ENCODE assay signal across 11 mouse cellular contexts in the genomic region with DNA sequence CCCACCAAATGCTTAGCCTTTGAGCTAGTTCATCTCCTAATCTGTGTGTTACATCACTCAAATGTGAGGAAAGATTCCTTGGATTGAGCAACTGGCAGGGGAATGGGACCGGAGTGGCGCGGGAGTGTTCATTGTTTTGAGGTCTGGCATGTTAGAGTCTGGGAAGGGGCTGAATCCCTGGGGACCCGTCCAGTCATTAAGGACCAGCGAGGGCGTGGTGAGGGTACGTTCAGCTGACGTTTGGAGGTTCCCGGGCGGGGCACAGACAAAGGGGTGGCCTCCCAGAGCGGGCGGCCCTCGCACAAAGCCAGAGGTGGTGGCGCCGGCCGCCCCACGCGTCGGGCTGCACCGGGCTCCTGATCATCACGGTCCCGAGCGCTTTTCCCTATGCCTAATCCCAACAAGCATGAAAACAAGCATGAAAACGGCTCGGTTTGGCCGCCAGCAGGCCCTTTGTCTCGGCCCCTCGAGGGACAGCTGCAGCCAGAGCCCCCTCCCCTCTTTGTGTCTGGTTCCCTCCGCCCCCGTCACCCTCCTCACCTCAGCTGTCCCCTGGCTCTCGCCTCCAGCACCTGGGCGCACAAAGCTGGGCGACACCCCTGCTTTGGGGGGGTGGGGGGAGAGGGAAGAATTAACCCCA. TPM values are rescaled to one million over a fixed set of nuclear protein-coding genes. Genes with fewer than 3 reads are reported as not detected.
DNase-seq lines count a peak whose midpoint lies in the region; ATAC-seq lines count a peak whose summit lies in the region.
"Had no signal": no experiment of that assay in that cellular context is flagged by ENCODE, and none has a peak within 500 bp of the region (broad histone marks: within the 10 kb centered on the region; RNA-seq: fewer than 3 reads in every experiment).

No protein-coding gene starts in this region.

- H3K9ac ChIP-seq in intestine, embryonic 14.5 days (ENCODE audit: low read length), result peak overlapping the region; percentile 42
- H3K9ac ChIP-seq in neural tube, embryonic 11.5 days (ENCODE audit: low read length), result peak overlapping the region; percentile 78

- H3K4me3 ChIP-seq in embryonic facial prominence, embryonic 10.5 days, result peak overlapping the region; percentile 57
- H3K4me3 ChIP-seq in intestine, embryonic 14.5 days (ENCODE audit: low read depth, low read length), result peak overlapping the region; percentile 32
- H3K4me3 ChIP-seq in neural tube, embryonic 11.5 days (ENCODE audit: low read depth, low read length), result peak overlapping the region; percentile 23
- H3K4me3 ChIP-seq: erythroblast, embryonic 14.5 days had no signal

- under 1% methylated on average over 33 of the region's 33 CpGs for WGBS in embryonic facial prominence, embryonic 10.5 days
- 3% methylated on average over 31 of the region's 33 CpGs for WGBS in intestine, embryonic 14.5 days
- WGBS in neural tube, embryonic 11.5 days, result 1% methylated on average over 33 of the region's 33 CpGs

- DNase-seq in kidney, postnatal 10 days, result peak; percentile 28
- DNase-seq in kidney, adult 11 months, result no peak
- peak; percentile 73 for DNase-seq in embryonic facial prominence, embryonic 10.5 days (ENCODE audit: low spot score)
- peak; percentile 65 for DNase-seq in intestine, embryonic 14.5 days (ENCODE audit: low spot score)
- peak; percentile 85 for DNase-seq in neural tube, embryonic 11.5 days (ENCODE audit: low spot score)
- DNase-seq in left cerebral cortex, postnatal 14 days (ENCODE audit: low spot score in 2 of 2), result no peak
- DNase-seq in left cerebral cortex, adult 9 months (ENCODE audit: low spot score in 2 of 2), result no peak

- H3K4me2 ChIP-seq in intestine, embryonic 14.5 days (ENCODE audit: low read length), result peak overlapping the region; percentile 61
- peak overlapping the region; percentile 57 for H3K4me2 ChIP-seq in neural tube, embryonic 11.5 days (ENCODE audit: low read depth)

- ATAC-seq in intestine, embryonic 14.5 days (replicated peaks; ENCODE audit: low FRiP score, low TSS enrichment, low read depth), result peak; percentile 60; the same call in 1 of the 2 replicates
- ATAC-seq in neural tube, embryonic 11.5 days (ENCODE audit: insufficient read depth, low FRiP score, low TSS enrichment), result peak; percentile 89
- ATAC-seq in inflammation-experienced regulatory T-cells, adult 6 months, result no peak
- ATAC-seq: Patski had no signal

- no peaks in the 10 kb centered on the region for H3K36me3 ChIP-seq in embryonic facial prominence, embryonic 10.5 days (replicated peaks)
- no peaks in the 10 kb centered on the region for H3K36me3 ChIP-seq in intestine, embryonic 14.5 days (ENCODE audit: control insufficient read depth, insufficient read depth, low read length)
- no peaks in the 10 kb centered on the region for H3K36me3 ChIP-seq in neural tube, embryonic 11.5 days (ENCODE audit: control insufficient read depth, insufficient read depth, low read length)

- H3K27me3 ChIP-seq in embryonic facial prominence, embryonic 10.5 days (replicated peaks; ENCODE audit: low read depth, poor library complexity, severe bottlenecking), result peaks cover 66% of the 10 kb centered on the region
- peaks cover 17% of the 10 kb centered on the region for H3K27me3 ChIP-seq in intestine, embryonic 14.5 days (replicated peaks; ENCODE audit: control insufficient read depth, insufficient read depth, low read length)
- H3K27me3 ChIP-seq in neural tube, embryonic 11.5 days (ENCODE audit: control insufficient read depth, insufficient read depth, low read length), result no peaks in the 10 kb centered on the region

- 0 out of 2 replicates have a peak, but pooled peaks cover 3% of the 10 kb centered on the region for H3K9me3 ChIP-seq in embryonic facial prominence, embryonic 10.5 days
- H3K9me3 ChIP-seq in intestine, embryonic 14.5 days (ENCODE audit: control insufficient read depth, low read length), result no peaks in the 10 kb centered on the region
- H3K9me3 ChIP-seq in neural tube, embryonic 11.5 days (ENCODE audit: control insufficient read depth, low read length), result no peaks in the 10 kb centered on the region

- intact Hi-C loops in left cerebral cortex, postnatal 14 days (cut with DNase I), result no loop called here

- H3K27ac ChIP-seq in embryonic facial prominence, embryonic 10.5 days (replicated peaks), result peak overlapping the region; percentile 90
- H3K27ac ChIP-seq in intestine, embryonic 14.5 days (ENCODE audit: low read depth), result no peak overlapping the region
- peak overlapping the region; percentile 85 for H3K27ac ChIP-seq in neural tube, embryonic 11.5 days (ENCODE audit: low read depth, low read length)

- H3K4me1 ChIP-seq in embryonic facial prominence, embryonic 10.5 days, result peaks cover 17% of the 10 kb centered on the region
- H3K4me1 ChIP-seq in intestine, embryonic 14.5 days (replicated peaks; ENCODE audit: control insufficient read depth, insufficient read depth, low read length), result peaks cover 6% of the 10 kb centered on the region; the same call in 1 of the 2 replicates
- peaks cover 13% of the 10 kb centered on the region for H3K4me1 ChIP-seq in neural tube, embryonic 11.5 days (ENCODE audit: control insufficient read depth, insufficient read depth, low read length)

RNA-seq across cellular contexts. Expression of gene 5730409E04Rik, which starts 10.2 kb away (rescaled TPM):
- 1.6 and 1.7 TPM in 2 replicates for polyA plus RNA-seq in embryonic facial prominence, embryonic 10.5 days (2016; fragmentation: Nextera tagmentation; extraction: Ambion mirVana)
- 2.6 and 3.4 TPM in 2 replicates for polyA plus RNA-seq in intestine, embryonic 14.5 days (2014; fragmentation: Nextera tagmentation; extraction: Ambion mirVana)
- 1.8 and 1.9 TPM in 2 replicates for polyA plus RNA-seq in neural tube, embryonic 11.5 days (2014; fragmentation: Nextera tagmentation; extraction: Ambion mirVana)
- total RNA-seq in left cerebral cortex, postnatal 14 days (2021), result 10 to 100 TPM; 86.1 to 89.8 TPM
- under 1 TPM; 0.51 to 0.66 (median 0.58) TPM for polyA plus RNA-seq in inflammation-experienced regulatory T-cells, adult 6 months (2017; shearing (Covaris generic))
- total RNA-seq: neutrophil, adult 5-6 weeks had no signal
- polyA plus RNA-seq: erythroblast, embryonic 14.5 days had no signal

RNA-seq across cellular contexts. Expression of gene Psmb2, which starts 57.6 kb away (rescaled TPM):
- polyA plus RNA-seq in embryonic facial prominence, embryonic 10.5 days (2016; fragmentation: Nextera tagmentation; extraction: Ambion mirVana), result 587 and 594 TPM in 2 replicates
- 522 and 542 TPM in 2 replicates for polyA plus RNA-seq in intestine, embryonic 14.5 days (2014; fragmentation: Nextera tagmentation; extraction: Ambion mirVana)
- polyA plus RNA-seq in neural tube, embryonic 11.5 days (2014; fragmentation: Nextera tagmentation; extraction: Ambion mirVana), result 529 and 539 TPM in 2 replicates
- 100 to 1,000 TPM; 106 to 115 TPM for total RNA-seq in left cerebral cortex, postnatal 14 days (2021)
- 100 to 1,000 TPM; 279 to 433 (median 354) TPM for polyA plus RNA-seq in inflammation-experienced regulatory T-cells, adult 6 months (2017; shearing (Covaris generic))

Comparison
In these comparisons a context has a peak if more than half of its experiments do, and no peak if none do; other contexts are left out.
1. DNase-seq: peak in kidney, postnatal 10 days (single experiment), embryonic facial prominence, embryonic 10.5 days (single experiment), intestine, embryonic 14.5 days (single experiment) and neural tube, embryonic 11.5 days (single experiment); none in kidney, adult 11 months (single experiment), left cerebral cortex, postnatal 14 days (0 of 2) and left cerebral cortex, adult 9 months (0 of 2).
2. Peak in every context shown above with its lines, with median percentiles within 50 percentile points of each other: H3K4me3 ChIP-seq.